Mouse (Mus musculus) C3H10T1/2 (cell line): Measurements from ENCODE around the gene Gm11541. TPM values are rescaled to one million over a fixed set of nuclear protein-coding genes. Genes with fewer than 3 reads are reported as not detected.

Experiments
- polyA plus RNA-seq, 2 experiments: library from polyadenylated mRNA; unstranded; fragments of >200 nt; fragmentation: generic; extraction: Trizol; gene quantifications; one replicate each; pipeline ENCODE4 v1.2.1; 2012; ENCODE audit warnings: missing spikeins in 2 of 2

Gene Gm11541
- polyA plus RNA-seq = not detected

DNA sequence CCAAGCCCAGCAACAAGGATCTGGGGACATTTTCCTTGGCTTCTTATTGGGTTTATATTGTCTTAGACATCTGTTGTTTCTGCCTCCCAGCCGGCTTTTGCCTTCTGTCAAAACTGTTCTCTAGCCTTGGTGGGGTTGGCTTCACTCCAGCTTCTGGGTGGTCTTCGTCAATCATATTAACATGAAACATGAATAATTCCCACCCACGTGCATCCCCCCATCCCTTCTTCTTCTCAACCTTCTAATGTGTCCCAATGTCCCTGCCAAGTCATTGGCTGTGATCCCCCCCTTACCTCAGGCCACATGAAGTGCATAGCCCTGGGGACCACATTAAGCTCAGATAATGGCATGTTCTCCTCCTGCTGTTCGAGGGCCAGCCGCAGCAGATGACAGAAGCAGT lies at the start of gene Gm11541:
Gene Gm11541, minus strand, starts transcription at position 28 of the 400 bp plus-strand sequence.

DNA sequence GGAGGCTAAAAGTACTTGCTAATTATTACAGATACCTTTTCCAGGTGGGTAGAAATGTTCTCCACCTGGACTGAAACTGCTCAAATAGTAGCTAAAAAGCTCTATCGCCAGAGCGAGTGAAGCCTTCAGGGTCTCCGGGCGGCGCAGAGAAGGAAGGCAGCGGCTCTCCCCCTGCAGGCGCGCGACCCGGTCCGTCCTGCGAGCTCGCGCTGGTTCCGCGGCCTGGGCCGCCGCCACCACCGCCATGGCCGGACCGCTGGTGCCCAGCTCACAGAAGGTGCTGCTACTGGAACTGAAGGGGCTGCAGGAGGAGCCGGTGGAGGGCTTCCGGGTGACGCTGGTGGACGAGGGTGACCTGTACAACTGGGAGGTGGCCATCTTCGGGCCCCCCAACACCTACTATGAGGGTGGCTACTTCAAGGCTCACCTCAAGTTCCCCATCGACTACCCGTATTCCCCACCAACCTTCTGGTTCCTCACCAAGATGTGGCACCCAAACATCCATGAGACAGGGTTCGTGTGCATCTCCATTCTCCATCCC lies 37.5 kb upstream of the Gm11541 start, which contains the start of gene Cdc34b:
Gene Cdc34b, plus strand, starts transcription at position 51 of the 541 bp plus-strand sequence.

DNA sequence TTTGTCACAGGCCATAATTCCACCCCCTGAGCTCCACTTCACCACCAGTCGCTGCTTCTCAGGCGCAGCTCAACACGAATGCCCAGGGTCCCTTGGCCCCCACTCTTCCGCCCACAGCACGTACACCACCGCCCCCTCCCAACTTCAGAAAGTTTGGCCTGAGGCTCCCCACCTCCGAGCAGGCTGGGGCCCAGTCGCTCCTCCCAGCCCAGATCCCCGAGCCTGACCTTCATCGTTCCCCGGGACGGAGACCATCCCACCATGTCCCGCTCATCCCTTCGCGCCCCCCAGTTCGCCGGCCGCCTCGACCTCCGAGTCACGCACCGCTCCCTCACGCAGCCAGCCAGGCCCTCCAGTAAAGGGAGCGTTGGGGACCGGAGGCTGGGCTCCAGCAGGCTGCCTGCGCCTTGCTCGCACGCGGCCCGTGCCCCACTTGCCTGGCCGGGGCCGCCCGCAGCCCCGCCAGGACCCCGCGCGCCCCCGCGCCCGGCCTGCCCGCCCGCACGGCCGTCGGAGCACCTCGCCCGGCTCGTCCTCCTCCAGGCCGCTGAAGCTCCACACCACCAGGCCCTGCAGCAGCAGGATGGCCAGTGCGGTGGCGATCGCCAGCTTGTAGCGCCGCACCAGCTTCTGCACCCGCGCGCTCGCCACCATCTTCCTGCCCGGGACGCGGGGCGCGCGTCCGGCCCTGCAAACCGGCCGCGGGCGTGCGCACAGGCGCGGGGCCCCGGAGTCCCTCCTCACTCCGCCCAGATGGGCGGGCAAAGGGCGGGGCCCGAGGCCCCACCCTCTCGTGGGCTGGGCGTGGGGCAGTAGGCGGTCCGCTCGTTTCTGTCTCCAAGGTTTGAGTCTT lies 27.3 kb downstream of the Gm11541 start, which contains the start of gene Xylt2:
Gene Xylt2, minus strand, starts transcription at position 762 of the 853 bp plus-strand sequence.

DNA sequence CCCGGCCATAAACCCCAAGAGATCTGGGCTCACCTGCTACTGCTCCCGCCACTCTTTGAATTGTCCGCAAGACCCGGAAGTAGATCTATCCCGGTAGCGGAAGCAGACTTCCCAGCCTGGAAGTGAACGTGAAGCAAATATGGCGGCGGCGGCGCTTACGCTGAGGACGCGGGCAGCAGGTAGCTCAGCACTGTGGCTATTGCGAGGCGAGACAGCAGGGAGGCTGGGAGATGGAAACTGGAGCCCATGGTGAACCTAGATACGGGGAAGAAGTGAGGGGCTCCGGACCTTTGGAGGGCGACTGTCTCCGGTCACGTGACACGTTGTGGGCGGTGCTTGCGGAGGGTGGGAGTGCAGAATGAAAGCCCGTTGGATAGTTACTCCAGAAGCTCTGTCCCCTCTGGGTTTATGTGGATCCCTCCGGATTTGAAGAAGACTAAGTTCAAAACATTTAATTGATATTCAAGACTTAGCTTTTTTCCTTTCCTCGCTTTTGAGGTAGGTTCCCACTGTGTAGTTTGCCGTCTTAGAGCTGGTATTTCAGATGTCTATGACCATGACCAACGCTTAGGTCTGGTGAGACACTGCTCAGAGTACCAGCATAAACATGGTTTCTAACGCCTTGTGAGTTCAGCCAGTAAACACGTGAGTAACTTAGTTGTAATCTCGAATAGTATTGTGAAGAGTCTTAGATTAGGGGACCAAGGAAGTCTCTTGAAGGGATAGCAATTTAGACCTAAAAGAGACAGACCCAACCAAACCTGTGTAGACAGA lies 50.4 kb downstream of the Gm11541 start, which contains the start of the genes Mrpl27 and Eme1:
Gene Mrpl27, plus strand, starts transcription at position 105 of the 774 bp plus-strand sequence.
Gene Eme1, minus strand, starts transcription at position 302 of the 774 bp plus-strand sequence.

Other genes starting within 250 kb of the Gm11541 start
- gene Cacna1g, start 230.3 kb downstream of the Gm11541 start, polyA plus RNA-seq = 10 to 100 TPM in 1 of 2 experiments, under 1 TPM in 1; 0.15 to 53.5 TPM
- 1 to 10 TPM in 1 of 2 experiments, not detected in 1; 1.1 TPM for gene Spata20, start 218.3 kb downstream of the Gm11541 start, polyA plus RNA-seq
- 1 to 10 TPM; 1.4 to 1.9 TPM for gene Epn3, start 204.5 kb downstream of the Gm11541 start, polyA plus RNA-seq
- gene Mycbpap, start 182.8 kb downstream of the Gm11541 start, polyA plus RNA-seq = under 1 TPM in 1 of 2 experiments, not detected in 1; 0.24 TPM
- gene Rsad1, start 155.2 kb downstream of the Gm11541 start, polyA plus RNA-seq = 1 to 10 TPM; 1.9 to 5.3 TPM
- gene Chad, start 139.5 kb downstream of the Gm11541 start, polyA plus RNA-seq = under 1 TPM in 1 of 2 experiments, not detected in 1; 0.08 TPM
- 1 to 10 TPM; 1.2 to 5.9 TPM for gene Acsf2, start 102.6 kb downstream of the Gm11541 start, polyA plus RNA-seq
- gene Lrrc59, start 74.7 kb downstream of the Gm11541 start, polyA plus RNA-seq = 100 to 1,000 TPM; 116 to 226 TPM
- 100 to 1,000 TPM in 1 of 2 experiments, 10 to 100 TPM in 1; 81.1 to 126 TPM for gene Mrpl27, start 50.7 kb downstream of the Gm11541 start, polyA plus RNA-seq
- gene Eme1, start 50.5 kb downstream of the Gm11541 start, polyA plus RNA-seq = 1 to 10 TPM; 7.5 to 8.1 TPM
- 10 to 100 TPM in 1 of 2 experiments, 1 to 10 TPM in 1; 9.0 to 35.0 TPM for gene Xylt2, start 27.0 kb downstream of the Gm11541 start, polyA plus RNA-seq
- under 1 TPM; 0.05 to 0.19 TPM for gene Cdc34b, start 37.3 kb upstream of the Gm11541 start, polyA plus RNA-seq
- gene Tmem92, start 78.2 kb upstream of the Gm11541 start, polyA plus RNA-seq = not detected
- gene Col1a1, start 231.7 kb upstream of the Gm11541 start, polyA plus RNA-seq = 1,000 to 10,000 TPM in 1 of 2 experiments, 100 to 1,000 TPM in 1; 307 to 2,727 TPM